Mouse (Mus musculus): ENCODE results near the gene Kcnn3.

DNA sequence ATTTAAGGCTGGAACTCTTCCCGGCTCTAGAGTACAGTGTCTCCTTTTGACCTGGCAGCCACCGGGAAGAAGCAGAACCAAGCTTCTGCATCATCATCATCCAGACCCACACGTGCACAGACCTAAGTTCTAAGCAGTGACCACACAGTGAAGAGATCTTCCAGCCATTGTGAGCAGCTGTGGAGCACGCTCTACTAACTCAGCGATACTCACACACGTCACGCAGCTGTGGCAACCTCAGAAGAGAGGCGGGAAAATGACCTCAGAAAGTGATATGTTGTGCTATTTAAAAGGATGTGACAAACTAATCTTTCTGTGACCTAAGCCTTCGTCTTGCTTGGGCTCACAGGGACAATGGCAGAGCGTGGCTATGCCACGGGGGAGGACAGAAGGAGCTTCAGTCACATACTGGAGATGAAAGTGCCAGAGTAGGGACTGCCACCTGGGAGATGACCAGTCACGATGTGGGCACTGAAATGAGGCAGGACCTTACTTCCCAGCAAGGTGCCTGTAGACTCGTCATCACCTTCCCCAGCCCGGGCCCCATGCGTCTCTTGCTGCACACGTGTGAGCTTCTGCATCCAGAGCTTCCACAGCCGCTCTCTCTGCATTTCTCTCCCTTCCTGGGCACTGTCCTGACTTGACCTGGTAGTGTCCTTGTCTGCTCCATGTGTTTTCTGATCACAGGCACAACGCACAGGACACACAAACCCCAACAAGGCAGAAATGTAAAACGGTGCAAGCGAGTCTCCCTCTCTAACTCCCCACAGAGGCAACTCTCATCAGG is 32.9 kb upstream of the Kcnn3 start:
- TF ChIP-seq GATA1 (IDR thresholded peaks at IDR 0.05; ENCODE audit: low read length) = no peak
- TF ChIP-seq TAL1 (IDR thresholded peaks at IDR 0.05; ENCODE audit: low read length) = no peak

Data from erythroblast, embryonic 14.5 days (primary cell).